Mouse (Mus musculus): ENCODE measurements around the gene Prkg1. TPM values are rescaled to one million over a fixed set of nuclear protein-coding genes. Genes with fewer than 3 reads are reported as not detected.

Gene Prkg1
- polyA plus RNA-seq, 1 experiment from 2014 or later: 12.0 TPM

DNA sequence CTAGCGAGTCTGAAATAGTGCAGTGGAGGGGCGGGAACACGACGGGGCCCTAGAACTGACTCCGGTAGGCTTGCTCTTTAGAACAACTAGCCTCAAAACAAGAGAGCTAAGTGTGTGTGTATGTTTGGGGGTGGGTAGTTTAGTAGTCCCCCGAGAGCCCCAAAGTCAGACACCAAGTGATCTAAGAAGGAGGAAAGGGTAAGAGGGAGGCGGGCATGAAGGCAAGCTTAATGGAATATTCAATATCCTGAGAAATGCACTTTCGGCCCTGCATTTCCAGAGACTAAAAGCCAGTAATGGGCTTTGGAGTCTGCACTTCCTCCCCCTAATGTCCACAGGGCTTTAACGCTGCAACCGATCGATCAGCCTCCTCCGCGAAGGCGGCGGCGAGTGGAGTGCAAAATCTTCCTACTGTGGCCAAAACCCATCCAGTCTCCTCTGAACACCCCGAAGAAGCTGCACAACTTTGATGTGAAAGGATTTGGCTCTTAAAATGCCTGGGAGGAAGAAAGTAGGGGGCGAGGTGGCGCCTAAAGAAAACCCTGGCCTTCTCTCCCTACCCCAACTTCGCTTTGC, 1.5 kb downstream of the Prkg1 start:
- Histone ChIP-seq H3K4me3 (peak overlapping the region; percentile 85), H3K9me3 (no peaks in the 10 kb centered on the region), H3K36me3 (no peaks in the 10 kb centered on the region), H3K27ac (peak overlapping the region; percentile 93), H3K27me3 (ENCODE audit: insufficient read depth, poor library complexity, severe bottlenecking) (no peaks in the 10 kb centered on the region), H3K4me1 (peaks cover 32% of the 10 kb centered on the region)
- 2% methylated on average over 20 of the region's 20 CpGs for WGBS
- DNase-seq (ENCODE audit: low spot score): no peak

DNA sequence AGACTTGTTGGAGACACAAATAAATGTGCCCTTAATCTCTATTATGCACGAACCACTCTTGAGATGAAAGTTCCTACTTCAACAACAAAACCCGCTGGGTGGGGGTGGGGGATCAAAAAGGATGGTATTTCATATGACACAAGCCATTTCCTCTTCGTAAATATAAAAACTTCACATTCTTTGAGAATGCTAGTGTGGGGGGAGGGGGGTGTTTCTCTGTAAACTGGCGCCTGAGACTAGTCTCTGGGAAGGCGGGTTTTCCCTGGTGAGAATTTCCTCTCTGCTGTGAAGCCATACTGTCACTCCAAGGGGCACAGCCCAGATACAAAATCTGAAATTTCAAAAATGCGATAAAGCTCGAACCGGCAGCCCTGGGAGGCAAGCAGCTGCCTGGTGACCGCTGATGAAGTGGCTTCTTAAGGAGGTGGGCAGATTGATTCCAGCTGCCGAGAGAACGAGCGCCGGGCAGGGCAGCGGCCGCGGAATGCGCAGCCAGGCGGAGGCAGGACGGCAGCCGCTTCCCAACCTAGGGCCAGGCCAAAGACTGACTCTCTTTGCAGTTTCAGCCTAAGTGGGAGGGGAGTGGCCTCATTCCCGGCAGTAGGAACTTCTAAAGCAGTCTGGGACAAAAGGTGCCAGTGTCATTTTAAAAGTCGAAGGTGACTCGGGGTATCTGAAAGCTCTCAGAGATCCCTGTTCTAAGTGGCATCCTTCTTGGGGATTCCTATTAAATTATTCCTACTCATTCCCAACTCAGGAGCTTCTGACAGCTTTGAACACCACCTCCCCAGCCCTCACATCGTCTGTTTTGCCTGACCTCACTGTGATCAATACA, 2.2 kb downstream of the Prkg1 start:
- Histone ChIP-seq H3K4me1 (peaks cover 32% of the 10 kb centered on the region), H3K36me3 (no peaks in the 10 kb centered on the region)
- under 1% methylated on average over 24 of the region's 24 CpGs for WGBS

GRCm38 (mm10) chr19:31759855-31760254, 5.0 kb downstream of the Prkg1 start:
- H3K36me3 ChIP-seq: no peaks in the 10 kb centered on the region
- no peak overlapping the region for H3K27ac ChIP-seq
- no peaks in the 10 kb centered on the region for H3K9me3 ChIP-seq
- DNase-seq (ENCODE audit: low spot score): no peak
- WGBS: 40% methylated on average over 3 of the region's 3 CpGs
- H3K27me3 ChIP-seq (ENCODE audit: insufficient read depth, poor library complexity, severe bottlenecking): no peaks in the 10 kb centered on the region
- H3K4me3 ChIP-seq: no peak overlapping the region
- peaks cover 26% of the 10 kb centered on the region for H3K4me1 ChIP-seq

More for the DNA sequence above, 2.2 kb downstream of the Prkg1 start:
- Histone ChIP-seq H3K27ac (peak overlapping the region; percentile 93), H3K9me3 (no peaks in the 10 kb centered on the region), H3K27me3 (ENCODE audit: insufficient read depth, poor library complexity, severe bottlenecking) (no peaks in the 10 kb centered on the region), H3K4me3 (peak overlapping the region; percentile 85)
- peak; percentile 84 for DNase-seq (ENCODE audit: low spot score)

- Histone ChIP-seq H3K36me3 (no peaks in the 10 kb centered on the region), H3K27me3 (ENCODE audit: insufficient read depth, poor library complexity, severe bottlenecking) (no peaks in the 10 kb centered on the region), H3K9me3 (no peaks in the 10 kb centered on the region), H3K27ac (no peak overlapping the region), H3K4me3 (0 out of 2 replicates have a peak overlapping the region, but pooled peaks have one; percentile 10), H3K4me1 (peaks cover 28% of the 10 kb centered on the region)
- 37% methylated on average over 11 of the region's 11 CpGs for WGBS
- no peak for DNase-seq (ENCODE audit: low spot score)
These were observed 8.7 kb downstream of the Prkg1 start for GRCm38 (mm10) chr19:31755929-31756792.

DNA sequence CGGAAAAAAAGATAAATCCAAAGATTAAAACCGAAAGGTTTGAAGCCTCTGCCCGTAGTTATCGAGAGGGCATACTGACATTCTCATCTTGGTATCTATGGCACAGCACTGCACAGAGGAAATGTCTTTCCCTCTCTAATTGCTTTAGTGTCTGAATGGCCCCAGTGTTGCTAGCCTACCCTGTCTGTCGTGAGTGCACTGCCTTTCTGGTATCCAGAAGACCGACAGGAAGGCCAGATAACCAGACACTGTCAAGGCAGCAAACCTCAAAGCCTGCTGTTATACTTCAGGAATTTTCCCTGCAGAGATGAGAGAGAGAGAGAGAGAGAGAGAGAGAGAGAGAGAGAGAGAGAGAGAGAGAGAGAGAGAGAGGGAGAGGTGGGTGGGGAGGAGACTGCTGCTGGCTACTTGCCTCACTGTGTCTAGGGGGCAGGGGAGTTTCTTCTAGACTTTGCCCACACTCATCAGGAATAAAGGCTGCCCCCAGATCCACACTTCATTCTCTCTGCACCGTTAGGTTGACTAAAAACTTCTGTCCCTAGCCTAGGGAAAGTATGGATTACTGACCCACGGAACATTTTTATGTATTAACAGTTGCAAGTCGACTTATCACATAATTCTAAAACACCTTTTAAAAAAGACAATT, 10.1 kb downstream of the Prkg1 start:
- no peaks in the 10 kb centered on the region for H3K36me3 ChIP-seq
- no peaks in the 10 kb centered on the region for H3K9me3 ChIP-seq
- H3K27ac ChIP-seq: peak overlapping the region; percentile 72
- peak; percentile 78 for DNase-seq (ENCODE audit: low spot score)
- no peaks in the 10 kb centered on the region for H3K27me3 ChIP-seq (ENCODE audit: insufficient read depth, poor library complexity, severe bottlenecking)
- H3K4me3 ChIP-seq: no peak overlapping the region
- H3K4me1 ChIP-seq: peaks cover 28% of the 10 kb centered on the region
- 34% methylated on average over 9 of the region's 9 CpGs for WGBS

GRCm38 (mm10) chr19:31750976-31751676, 13.7 kb downstream of the Prkg1 start:
- H3K36me3 ChIP-seq: no peaks in the 10 kb centered on the region
- 56% methylated on average over 11 of the region's 11 CpGs for WGBS
- H3K4me1 ChIP-seq: peaks cover 23% of the 10 kb centered on the region
- no peaks in the 10 kb centered on the region for H3K9me3 ChIP-seq
- H3K27me3 ChIP-seq (ENCODE audit: insufficient read depth, poor library complexity, severe bottlenecking): no peaks in the 10 kb centered on the region
- no peak overlapping the region for H3K4me3 ChIP-seq
- DNase-seq (ENCODE audit: low spot score): peak; percentile 75
- no peak overlapping the region for H3K27ac ChIP-seq

DNA sequence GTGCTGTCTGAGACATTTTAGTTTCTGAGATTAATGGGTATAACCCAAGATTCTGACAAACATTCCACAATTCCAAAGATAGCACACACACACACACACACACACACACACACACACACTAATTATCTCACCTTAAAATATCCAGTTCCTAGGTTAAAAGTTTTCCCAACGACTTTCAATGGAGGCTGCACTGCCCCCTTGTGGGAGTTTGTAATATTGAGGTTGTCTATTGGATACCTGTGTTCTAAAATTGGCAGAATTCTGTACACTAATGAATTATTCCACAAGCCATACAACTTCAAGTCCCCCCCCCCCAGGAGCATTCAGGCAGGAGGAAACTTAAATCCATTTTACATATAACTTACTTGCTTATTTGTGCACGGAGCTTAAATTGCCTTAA, 18.2 kb downstream of the Prkg1 start:
- Histone ChIP-seq H3K36me3 (no peaks in the 10 kb centered on the region), H3K4me3 (no peak overlapping the region), H3K27ac (no peak overlapping the region), H3K27me3 (ENCODE audit: insufficient read depth, poor library complexity, severe bottlenecking) (no peaks in the 10 kb centered on the region), H3K9me3 (no peaks in the 10 kb centered on the region), H3K4me1 (peaks cover 14% of the 10 kb centered on the region)
- WGBS: 15% methylated on average over 2 of the region's 2 CpGs
- DNase-seq (ENCODE audit: low spot score): no peak

GRCm38 (mm10) chr19:31743241-31744045, 21.4 kb downstream of the Prkg1 start:
- H3K27ac ChIP-seq: no peak overlapping the region
- no peak for DNase-seq (ENCODE audit: low spot score)
- whole genome bisulfite sequencing: 49% methylated on average over 8 of the region's 8 CpGs

DNA sequence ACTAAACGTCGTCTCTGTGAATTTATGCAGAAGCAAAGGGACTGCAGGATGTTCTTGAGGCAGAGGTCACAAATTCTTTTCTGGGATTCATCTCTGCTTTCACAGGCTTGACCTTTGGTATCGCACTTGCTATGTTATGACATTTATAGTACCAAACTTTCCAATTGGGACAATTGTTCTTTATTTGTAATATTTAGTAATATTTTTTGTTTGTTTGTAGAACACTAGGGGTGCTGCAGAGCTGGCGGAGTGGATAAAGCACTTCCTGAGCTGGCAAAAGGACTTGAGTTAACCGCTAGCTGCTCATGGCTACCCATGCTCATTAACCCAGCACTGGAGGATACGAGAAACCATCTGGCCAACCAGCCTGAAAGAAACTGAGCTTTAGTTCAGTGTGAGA, 49.9 kb downstream of the Prkg1 start:
- peaks cover 3% of the 10 kb centered on the region; the same call in 1 of the 2 replicates for H3K4me1 ChIP-seq
- no peak overlapping the region for H3K27ac ChIP-seq
- no peaks in the 10 kb centered on the region for H3K36me3 ChIP-seq
- no peaks in the 10 kb centered on the region for H3K9me3 ChIP-seq
- no peak for DNase-seq (ENCODE audit: low spot score)
- H3K27me3 ChIP-seq (ENCODE audit: insufficient read depth, poor library complexity, severe bottlenecking): no peaks in the 10 kb centered on the region
- WGBS: 85% methylated on average over 6 of the region's 6 CpGs
- H3K4me3 ChIP-seq: no peak overlapping the region

More at GRCm38 (mm10) chr19:31743241-31744045, 21.4 kb downstream of the Prkg1 start:
- H3K27me3 ChIP-seq (ENCODE audit: insufficient read depth, poor library complexity, severe bottlenecking): no peaks in the 10 kb centered on the region
- H3K4me3 ChIP-seq: no peak overlapping the region
- H3K36me3 ChIP-seq: no peaks in the 10 kb centered on the region
- no peaks in the 10 kb centered on the region for H3K9me3 ChIP-seq
- peaks cover 6% of the 10 kb centered on the region for H3K4me1 ChIP-seq

DNA sequence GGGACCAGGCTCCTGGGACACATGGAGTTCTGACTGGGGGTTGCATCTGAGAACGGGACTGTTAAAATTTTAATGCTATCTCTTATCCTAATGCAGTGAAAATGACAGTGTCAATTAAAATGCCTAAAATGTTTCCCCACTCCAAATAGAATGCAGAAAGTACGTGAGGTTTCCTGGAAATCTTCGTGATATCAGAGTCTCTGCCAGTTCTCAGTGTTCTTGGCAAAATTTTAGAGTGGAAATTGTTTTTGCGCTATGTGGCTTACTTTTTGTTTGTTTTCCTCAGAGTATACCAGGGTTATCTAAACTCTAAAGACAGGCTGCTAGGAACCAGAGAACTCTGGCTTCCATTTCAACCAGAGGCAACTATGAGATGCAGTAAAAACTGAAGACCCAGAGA, 50.4 kb downstream of the Prkg1 start:
- no peak for DNase-seq (ENCODE audit: low spot score)
- no peaks in the 10 kb centered on the region for H3K27me3 ChIP-seq (ENCODE audit: insufficient read depth, poor library complexity, severe bottlenecking)
- no peaks in the 10 kb centered on the region for H3K36me3 ChIP-seq
- no peaks in the 10 kb centered on the region for H3K9me3 ChIP-seq
- no peak overlapping the region for H3K27ac ChIP-seq
- H3K4me1 ChIP-seq: peaks cover 3% of the 10 kb centered on the region; the same call in 1 of the 2 replicates
- 80% methylated on average over 4 of the region's 4 CpGs for WGBS
- no peak overlapping the region for H3K4me3 ChIP-seq

- Histone ChIP-seq H3K36me3 (no peaks in the 10 kb centered on the region), H3K4me1 (peaks cover 3% of the 10 kb centered on the region; the same call in 1 of the 2 replicates), H3K27me3 (ENCODE audit: insufficient read depth, poor library complexity, severe bottlenecking) (no peaks in the 10 kb centered on the region), H3K27ac (no peak overlapping the region), H3K4me3 (no peak overlapping the region), H3K9me3 (no peaks in the 10 kb centered on the region)
- no peak for DNase-seq (ENCODE audit: low spot score)
- 54% methylated on average over 4 of the region's 4 CpGs for WGBS
These were observed 51.5 kb downstream of the Prkg1 start for GRCm38 (mm10) chr19:31713321-31713720.

Data from heart, embryonic 10.5 days (tissue).